Mouse (Mus musculus) liver, adult 2 months (tissue): ENCODE results near the gene Chchd6. TPM values are rescaled to one million over a fixed set of nuclear protein-coding genes. Genes with fewer than 3 reads are reported as not detected.

ENCODE experiments used
- DNase-seq: peaks from one replicate; pipeline ENCODE4 v3.0.0-alpha.2; 2011; ENCODE audit warnings: low read depth, low spot score; ENCODE audit errors: extremely low read depth
- H3K27ac ChIP-seq: fragments of 200-500 bp; replicated peaks from 2 replicates; pipeline ENCODE4 v1.5.1; 2012; ENCODE audit warnings: low read depth, mild to moderate bottlenecking, control low read depth, inconsistent platforms, low read length; ENCODE audit not compliant: insufficient read depth
- H3K27me3 ChIP-seq: fragments of 200-500 bp; 2 replicates; pipeline ENCODE4 v1.6.1; 2012; ENCODE audit warnings: mild to moderate bottlenecking, moderate library complexity, low read length, inconsistent platforms; ENCODE audit not compliant: control insufficient read depth, insufficient read depth
- H3K36me3 ChIP-seq: fragments of 200-500 bp; 2 replicates; pipeline ENCODE4 v1.6.1; 2012; ENCODE audit warnings: low read length, inconsistent platforms; ENCODE audit not compliant: control insufficient read depth, insufficient read depth
- H3K4me1 ChIP-seq: fragments of 200-500 bp; 2 replicates; pipeline ENCODE4 v1.6.1; 2011; ENCODE audit warnings: low read length; ENCODE audit not compliant: control insufficient read depth, insufficient read depth
- H3K4me3 ChIP-seq: fragments of 200-500 bp; 2 replicates; pipeline ENCODE4 v1.5.1; 2011; ENCODE audit warnings: low read depth, mild to moderate bottlenecking, control low read depth, low read length, moderate library complexity; ENCODE audit not compliant: insufficient read depth
- H3K79me2 ChIP-seq: fragments of 200-500 bp; 2 replicates; pipeline ENCODE4 v1.6.1; 2012; ENCODE audit warnings: inconsistent platforms, mild to moderate bottlenecking, low read length, moderate library complexity; ENCODE audit not compliant: control insufficient read depth, insufficient read depth
- H3K9ac ChIP-seq: fragments of 200-500 bp; 2 replicates; pipeline ENCODE4 v1.6.1; 2012; ENCODE audit warnings: low read depth, mild to moderate bottlenecking, control low read depth, inconsistent platforms, low read length
- CTCF ChIP-seq: fragments of 200-500 bp; IDR thresholded peaks from 2 replicates; pipeline ENCODE4 v1.5.1; 2011; ENCODE audit warnings: low read depth, low read length, control low read depth
- POLR2A ChIP-seq: fragments of 200-500 bp; IDR thresholded peaks from 2 replicates; pipeline ENCODE4 v1.6.1; 2011; ENCODE audit warnings: low read length, control low read depth; ENCODE audit not compliant: insufficient read depth; ENCODE audit errors: extremely low read depth
- WGBS: fragments of 180-500 bp; shearing (Covaris S2); methylation state at CpG from one replicate; pipeline ENCODE4 v1.1.7; 2018; 5-methylcytosine and 5-hydroxymethylcytosine counted together
- polyA plus RNA-seq: library from polyadenylated mRNA; depleted of rRNA; stranded (reverse); fragments of >200 nt; gene quantifications from 2 replicates; pipeline ENCODE4 v1.2.3, GENCODE M21; 2012
- total RNA-seq: library from RNA; depleted of rRNA; stranded (reverse); fragments of >200 nt; gene quantifications from 2 replicates; pipeline ENCODE4 v1.2.3, GENCODE M21; 2014

Gene Chchd6
- total and polyA plus RNA-seq, 2 experiments, result 5.0 to 6.9 TPM

DNA sequence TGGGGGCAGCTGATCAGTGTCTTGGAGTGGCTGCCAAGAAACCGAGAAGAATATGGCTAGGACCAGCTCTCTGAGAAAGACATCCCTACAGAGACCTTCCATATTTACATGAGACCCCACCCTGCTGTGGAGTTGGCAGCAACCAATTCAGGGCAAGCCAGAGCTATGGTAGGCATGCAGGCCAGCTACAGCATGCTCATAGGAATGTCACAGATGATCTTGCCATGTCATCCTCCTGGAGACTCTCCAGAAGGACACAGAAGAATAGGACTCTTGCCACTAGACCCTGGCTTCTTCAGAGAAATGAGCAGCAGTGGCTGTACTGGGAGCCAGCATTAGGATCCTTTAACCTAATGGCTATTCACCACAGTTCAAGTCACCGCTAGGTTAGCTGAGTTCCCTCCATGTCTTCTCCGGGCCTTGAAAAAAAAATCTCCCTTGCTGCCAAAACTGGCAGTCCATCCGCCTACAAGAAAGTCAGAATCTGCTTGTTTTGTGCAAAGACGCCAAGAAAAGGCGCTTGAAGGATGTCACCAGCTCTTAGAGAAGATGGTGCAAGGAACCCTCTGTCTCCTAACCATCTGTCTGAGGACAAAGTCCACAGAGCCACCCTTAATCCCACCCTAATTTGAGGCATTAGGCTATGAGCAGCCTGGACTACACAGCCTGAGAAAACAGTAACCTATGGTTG is 43.0 kb downstream of the Chchd6 start:
- H3K4me3 ChIP-seq, result no peak overlapping the region
- no peak for TF ChIP-seq CTCF
- no peak for TF ChIP-seq POLR2A
- DNase-seq, result no peak
- no peak overlapping the region for H3K27ac ChIP-seq
- H3K9ac ChIP-seq, result no peak overlapping the region
- no peaks in the 10 kb centered on the region for H3K27me3 ChIP-seq
- H3K36me3 ChIP-seq, result no peaks in the 10 kb centered on the region
- WGBS, result 74% methylated on average over 6 of the region's 6 CpGs
- no peaks in the 10 kb centered on the region for H3K4me1 ChIP-seq
- H3K79me2 ChIP-seq, result no peaks in the 10 kb centered on the region

DNA sequence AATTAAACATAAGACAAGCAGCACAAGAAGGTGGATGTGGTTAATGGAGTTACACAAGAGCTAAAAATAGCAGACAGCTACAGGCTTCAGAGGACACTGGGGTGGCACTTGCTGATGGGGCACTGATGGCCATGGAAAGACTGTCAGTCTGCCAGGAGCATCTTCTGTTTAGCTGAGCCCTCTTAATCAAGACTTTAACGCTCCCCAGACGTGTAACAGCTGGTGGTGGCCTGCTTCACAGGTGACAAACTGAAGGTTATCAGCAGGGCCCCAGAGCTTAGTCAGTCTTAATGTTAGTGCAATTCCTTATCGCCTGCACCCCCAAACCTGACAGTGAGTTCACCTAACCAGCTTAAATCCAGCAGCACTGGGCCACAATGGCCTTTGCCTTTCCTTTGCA is 46.3 kb downstream of the Chchd6 start:
- no peak for DNase-seq
- H3K4me1 ChIP-seq, result no peaks in the 10 kb centered on the region
- no peak overlapping the region for H3K27ac ChIP-seq
- H3K36me3 ChIP-seq, result no peaks in the 10 kb centered on the region
- H3K79me2 ChIP-seq, result no peaks in the 10 kb centered on the region
- 94% methylated on average over 3 of the region's 3 CpGs for WGBS
- no peaks in the 10 kb centered on the region for H3K27me3 ChIP-seq
- no peak overlapping the region for H3K9ac ChIP-seq
- no peak overlapping the region for H3K4me3 ChIP-seq
- TF ChIP-seq POLR2A (no peak), CTCF (no peak)

DNA sequence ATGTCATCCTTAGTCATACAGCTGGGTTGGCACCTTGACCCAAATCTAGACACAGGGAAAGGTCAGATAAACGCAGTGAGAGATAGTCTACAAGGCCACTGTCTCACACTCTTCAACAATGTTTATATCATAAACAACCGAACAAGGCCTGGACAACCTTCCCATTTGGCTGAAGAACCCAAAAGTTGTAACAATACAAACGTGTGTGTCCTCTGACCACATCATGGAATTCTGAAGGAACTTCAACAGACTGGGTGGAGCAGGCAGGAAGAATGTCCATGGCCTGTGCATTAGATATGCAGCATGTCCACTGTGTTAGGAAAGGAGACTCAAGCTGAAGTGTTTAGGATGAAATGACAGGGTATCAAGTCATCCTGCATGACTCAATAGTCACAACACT is 47.5 kb downstream of the Chchd6 start:
- Histone ChIP-seq H3K4me3 (no peak overlapping the region), H3K36me3 (no peaks in the 10 kb centered on the region), H3K79me2 (no peaks in the 10 kb centered on the region), H3K27ac (no peak overlapping the region), H3K9ac (no peak overlapping the region), H3K4me1 (no peaks in the 10 kb centered on the region), H3K27me3 (no peaks in the 10 kb centered on the region)
- TF ChIP-seq CTCF (no peak), POLR2A (no peak)
- 78% methylated on average over 3 of the region's 3 CpGs for WGBS
- DNase-seq, result no peak

DNA sequence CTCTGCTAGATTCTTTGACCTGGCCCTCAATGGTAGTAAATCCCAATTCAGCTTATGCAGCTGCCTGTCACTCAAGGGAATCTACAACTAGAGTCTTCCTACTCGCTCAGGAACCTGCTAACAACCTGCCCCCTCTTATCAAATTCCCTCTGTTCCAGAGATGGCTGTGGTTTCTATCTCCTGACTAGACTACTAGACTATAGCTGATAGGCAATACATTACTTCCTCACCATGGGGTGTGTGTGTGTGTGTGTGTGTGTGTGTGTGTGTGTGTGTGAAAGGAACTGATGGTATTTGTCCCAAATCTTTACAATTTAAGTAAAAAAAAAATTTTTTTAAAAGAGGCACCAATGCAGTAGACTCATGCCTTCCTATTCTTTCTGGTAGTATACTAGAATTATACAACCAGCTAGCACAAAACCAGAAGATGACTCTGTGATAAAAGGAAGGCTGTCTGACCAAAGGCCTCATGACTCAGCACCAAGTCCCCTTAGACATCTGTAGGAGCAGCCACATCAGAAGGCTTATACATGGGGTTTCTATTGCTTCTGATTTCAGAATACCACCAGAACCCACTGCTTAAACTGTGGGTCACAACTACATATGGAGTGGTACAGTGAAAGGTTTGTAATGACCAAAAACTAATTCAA is 57.2 kb downstream of the Chchd6 start:
- TF ChIP-seq CTCF (no peak), POLR2A (no peak)
- no peaks in the 10 kb centered on the region for H3K36me3 ChIP-seq

DNA sequence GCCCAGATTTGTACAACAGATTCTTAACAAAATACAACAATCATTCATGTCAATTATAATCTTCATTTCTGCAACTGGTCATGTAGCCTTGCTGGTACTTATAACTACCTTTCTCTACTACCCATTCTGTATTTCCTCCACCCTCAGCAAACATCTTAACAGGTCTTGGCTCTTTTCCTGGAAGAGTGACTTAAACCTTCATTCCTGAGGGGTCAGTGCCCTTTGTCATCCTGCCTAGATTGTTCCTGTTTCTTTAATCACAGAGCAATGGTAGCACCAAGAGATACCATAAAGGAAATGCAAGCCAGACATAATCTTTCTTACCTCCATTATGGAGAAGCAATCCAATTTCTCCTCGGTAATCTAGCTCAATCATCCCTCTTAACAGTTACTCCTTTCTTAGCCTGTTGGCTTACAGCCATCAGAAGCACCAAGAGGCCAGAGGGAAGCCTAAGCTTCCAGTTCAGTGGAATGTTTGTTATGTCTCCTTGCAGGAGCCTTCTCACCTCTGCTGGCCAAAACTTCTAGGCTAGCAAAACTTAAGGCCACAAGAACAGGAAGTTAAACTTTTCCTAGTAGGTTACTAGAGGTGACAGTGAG is 59.7 kb downstream of the Chchd6 start:
- H3K36me3 ChIP-seq, result no peaks in the 10 kb centered on the region
- no peak for DNase-seq

More for the DNA sequence above, 57.2 kb downstream of the Chchd6 start:
- Histone ChIP-seq H3K4me3 (no peak overlapping the region), H3K27me3 (no peaks in the 10 kb centered on the region), H3K9ac (no peak overlapping the region), H3K4me1 (no peaks in the 10 kb centered on the region), H3K27ac (no peak overlapping the region), H3K79me2 (no peaks in the 10 kb centered on the region)
- no peak for DNase-seq
- 82% methylated on average over 1 of the region's 1 CpGs for WGBS

DNA sequence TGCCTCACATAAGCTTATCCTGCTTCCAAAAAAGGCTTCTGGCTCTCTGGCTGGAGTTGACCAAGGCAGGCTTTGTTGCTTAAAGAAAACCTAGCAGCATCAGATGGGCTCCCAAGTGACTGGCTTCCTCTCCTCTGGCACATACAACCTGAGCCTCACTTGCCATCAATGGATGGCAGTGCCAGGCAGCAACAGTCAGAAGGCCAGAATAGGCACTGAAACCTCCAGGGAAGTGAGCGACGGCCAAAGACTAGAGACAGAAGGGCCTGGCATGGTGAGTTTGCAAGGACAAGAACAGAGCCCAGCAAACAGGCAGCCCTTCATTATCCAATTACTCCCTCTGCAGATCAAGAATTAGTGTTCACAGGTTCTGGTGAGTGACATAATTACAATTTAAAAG is 70.7 kb downstream of the Chchd6 start:
- no peaks in the 10 kb centered on the region for H3K36me3 ChIP-seq
- TF ChIP-seq CTCF (no peak), POLR2A (no peak)
- H3K4me1 ChIP-seq, result no peaks in the 10 kb centered on the region
- DNase-seq, result no peak
- H3K79me2 ChIP-seq, result no peaks in the 10 kb centered on the region
- H3K27me3 ChIP-seq, result no peaks in the 10 kb centered on the region
- WGBS, result 95% methylated on average over 2 of the region's 2 CpGs
- H3K27ac ChIP-seq, result no peak overlapping the region
- H3K4me3 ChIP-seq, result no peak overlapping the region
- H3K9ac ChIP-seq, result no peak overlapping the region

More for the DNA sequence above, 59.7 kb downstream of the Chchd6 start:
- TF ChIP-seq CTCF (no peak), POLR2A (no peak)
- Histone ChIP-seq H3K4me1 (no peaks in the 10 kb centered on the region), H3K27ac (no peak overlapping the region), H3K9ac (no peak overlapping the region), H3K27me3 (no peaks in the 10 kb centered on the region), H3K79me2 (no peaks in the 10 kb centered on the region), H3K4me3 (no peak overlapping the region)
- WGBS, result 68% methylated on average over 1 of the region's 1 CpGs
